In the genomic region with DNA sequence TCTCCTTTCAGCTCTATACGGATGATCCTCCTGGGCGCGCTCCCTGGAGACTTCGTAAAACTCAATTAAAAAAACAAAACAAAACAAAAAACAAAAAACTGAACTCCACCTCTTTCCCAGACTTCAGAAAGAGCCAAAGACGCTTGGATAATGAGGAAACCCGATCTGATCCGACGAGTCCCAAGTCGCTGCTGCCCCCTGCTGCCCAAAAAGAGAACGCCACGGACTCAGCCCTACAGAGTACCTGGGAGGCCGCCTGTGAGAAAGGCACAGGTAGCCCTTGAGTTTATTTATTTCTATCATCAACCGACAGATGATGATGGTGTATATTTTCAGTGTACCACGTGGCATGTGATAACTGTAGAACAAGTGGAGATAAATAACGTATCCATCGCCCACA, we compare ENCODE assay signal across 8 mouse cellular contexts. TPM values are rescaled to one million over a fixed set of nuclear protein-coding genes. Genes with fewer than 3 reads are reported as not detected.
DNase-seq lines count a peak whose midpoint lies in the region; ATAC-seq and TF ChIP-seq lines count a peak whose summit lies in the region.

No protein-coding gene starts in this region.

- H3K36me3 ChIP-seq in heart, embryonic 12.5 days: no peaks in the 10 kb centered on the region
- H3K36me3 ChIP-seq in kidney, postnatal 0 days (ENCODE audit: insufficient read depth, low read length): no peaks in the 10 kb centered on the region
- H3K36me3 ChIP-seq in liver, embryonic 11.5 days (ENCODE audit: control insufficient read depth, insufficient read depth, low read length): no peaks in the 10 kb centered on the region
- H3K36me3 ChIP-seq in neural tube, embryonic 11.5 days (ENCODE audit: control insufficient read depth, insufficient read depth, low read length): no peaks in the 10 kb centered on the region

- peak; percentile 71 for TF ChIP-seq CTCF in embryonic fibroblast, embryonic 13.5 days (IDR thresholded peaks at IDR 0.05; ENCODE audit: borderline replicate concordance, insufficient read depth, low read length)
- TF ChIP-seq CTCF in kidney, postnatal 0 days (IDR thresholded peaks at IDR 0.05; ENCODE audit: low read depth): peak; percentile 86

- WGBS in heart, embryonic 12.5 days: 7% methylated on average over 16 of the region's 16 CpGs
- 4% methylated on average over 16 of the region's 16 CpGs for WGBS in kidney, postnatal 0 days
- WGBS in liver, embryonic 11.5 days: 5% methylated on average over 16 of the region's 16 CpGs
- WGBS in neural tube, embryonic 11.5 days: 5% methylated on average over 16 of the region's 16 CpGs

- H3K27me3 ChIP-seq in heart, embryonic 12.5 days (replicated peaks): peaks cover 73% of the 10 kb centered on the region
- 0 out of 2 replicates have a peak, but pooled peaks cover 5% of the 10 kb centered on the region for H3K27me3 ChIP-seq in kidney, postnatal 0 days (ENCODE audit: insufficient read depth, low read length)
- peaks cover 33% of the 10 kb centered on the region for H3K27me3 ChIP-seq in liver, embryonic 11.5 days (replicated peaks; ENCODE audit: control insufficient read depth, insufficient read depth, low read length)
- no peaks in the 10 kb centered on the region; the same call in 1 of the 2 replicates for H3K27me3 ChIP-seq in neural tube, embryonic 11.5 days (ENCODE audit: control insufficient read depth, insufficient read depth, low read length)

- H3K4me2 ChIP-seq in heart, embryonic 12.5 days: peak overlapping the region; percentile 43; the same call in 1 of the 2 replicates
- peak overlapping the region; percentile 39; the same call in 1 of the 2 replicates for H3K4me2 ChIP-seq in kidney, postnatal 0 days (ENCODE audit: low read length)
- H3K4me2 ChIP-seq in liver, embryonic 11.5 days: no peak overlapping the region
- no peak overlapping the region for H3K4me2 ChIP-seq in neural tube, embryonic 11.5 days (ENCODE audit: low read depth)

- H3K9me3 ChIP-seq in heart, embryonic 12.5 days (replicated peaks): no peaks in the 10 kb centered on the region
- H3K9me3 ChIP-seq in kidney, postnatal 0 days (replicated peaks; ENCODE audit: low read length): no peaks in the 10 kb centered on the region
- H3K9me3 ChIP-seq in liver, embryonic 11.5 days (ENCODE audit: control insufficient read depth, low read length): no peaks in the 10 kb centered on the region
- no peaks in the 10 kb centered on the region for H3K9me3 ChIP-seq in neural tube, embryonic 11.5 days (ENCODE audit: control insufficient read depth, low read length)

- no peak overlapping the region for H3K27ac ChIP-seq in embryonic fibroblast, embryonic 13.5 days (ENCODE audit: insufficient read depth, low read length)
- no peak overlapping the region for H3K27ac ChIP-seq in heart, embryonic 12.5 days (ENCODE audit: poor library complexity, severe bottlenecking)
- no peak overlapping the region for H3K27ac ChIP-seq in kidney, postnatal 0 days
- H3K27ac ChIP-seq in liver, embryonic 11.5 days (ENCODE audit: low read depth, low read length): no peak overlapping the region
- H3K27ac ChIP-seq in neural tube, embryonic 11.5 days (ENCODE audit: low read depth, low read length): no peak overlapping the region

- no peaks in the 10 kb centered on the region for H3K4me1 ChIP-seq in embryonic fibroblast, embryonic 13.5 days (ENCODE audit: control insufficient read depth, insufficient read depth, low read length)
- 0 out of 2 replicates have a peak, but pooled peaks cover 8% of the 10 kb centered on the region for H3K4me1 ChIP-seq in heart, embryonic 12.5 days (replicated peaks)
- no peaks in the 10 kb centered on the region for H3K4me1 ChIP-seq in kidney, postnatal 0 days (replicated peaks; ENCODE audit: insufficient read depth, low read length)
- H3K4me1 ChIP-seq in liver, embryonic 11.5 days (replicated peaks; ENCODE audit: control insufficient read depth, insufficient read depth, low read length): no peaks in the 10 kb centered on the region
- no peaks in the 10 kb centered on the region for H3K4me1 ChIP-seq in neural tube, embryonic 11.5 days (ENCODE audit: control insufficient read depth, insufficient read depth, low read length)

- no peak overlapping the region for H3K9ac ChIP-seq in heart, embryonic 12.5 days
- H3K9ac ChIP-seq in kidney, postnatal 0 days (ENCODE audit: low read depth, low read length): 0 out of 2 replicates have a peak overlapping the region, but pooled peaks have one; percentile 14
- H3K9ac ChIP-seq in liver, embryonic 11.5 days (ENCODE audit: low read depth, low read length): no peak overlapping the region
- H3K9ac ChIP-seq in neural tube, embryonic 11.5 days (ENCODE audit: low read length): no peak overlapping the region

- peak; percentile 82 to 84 for DNase-seq in B cell, adult 2 months
- DNase-seq in adrenal gland, postnatal 36 days: peak; percentile 81 to 85
- peak; percentile 82 for DNase-seq in kidney, postnatal 0 days (ENCODE audit: low spot score)
- peak; percentile 66 for DNase-seq in liver, embryonic 11.5 days (ENCODE audit: low spot score)
- peak; percentile 84 for DNase-seq in neural tube, embryonic 11.5 days (ENCODE audit: low spot score)
- DNase-seq in telencephalon, adult 2 months (ENCODE audit: low read depth, low spot score): peak; percentile 24

- ATAC-seq in heart, embryonic 12.5 days (ENCODE audit: insufficient number of reproducible peaks, low FRiP score): no peak
- 0 out of 2 replicates have a peak, but pooled peaks have one; percentile 29 for ATAC-seq in kidney, postnatal 0 days (replicated peaks; ENCODE audit: low FRiP score, low read depth)
- ATAC-seq in liver, embryonic 11.5 days (replicated peaks; ENCODE audit: low FRiP score): no peak
- ATAC-seq in neural tube, embryonic 11.5 days (ENCODE audit: insufficient read depth, low FRiP score, low TSS enrichment): no peak

- TF ChIP-seq POLR2A in embryonic fibroblast, embryonic 13.5 days (IDR thresholded peaks at IDR 0.05; ENCODE audit: low read depth, low read length): no peak

- no peak overlapping the region for H3K4me3 ChIP-seq in embryonic fibroblast, embryonic 13.5 days (ENCODE audit: insufficient read depth, low read length)
- no peak overlapping the region for H3K4me3 ChIP-seq in heart, embryonic 12.5 days
- H3K4me3 ChIP-seq in kidney, postnatal 0 days (replicated peaks; ENCODE audit: low read depth, low read length): no peak overlapping the region
- H3K4me3 ChIP-seq in liver, embryonic 11.5 days (ENCODE audit: low read depth, low read length): no peak overlapping the region
- no peak overlapping the region for H3K4me3 ChIP-seq in neural tube, embryonic 11.5 days (ENCODE audit: low read depth, low read length)

RNA-seq across cellular contexts. Expression of gene Rplp1, which starts 14.5 kb away (rescaled TPM):
- total RNA-seq in adrenal gland, postnatal 36 days (2021): 1,000 to 10,000 TPM; 2,143 to 2,265 TPM
- polyA plus RNA-seq in embryonic fibroblast, embryonic 13.5 days (2011; ENCODE audit: insufficient read length, low read depth, missing spikeins): 3,879 and 4,235 TPM in 2 replicates
- 714 and 736 TPM in 2 replicates for polyA plus RNA-seq in heart, embryonic 12.5 days (2016; fragmentation: Nextera tagmentation; extraction: Ambion mirVana)
- polyA plus RNA-seq in kidney, postnatal 0 days (2015; fragmentation: Nextera tagmentation; extraction: Ambion mirVana): 1,461 and 1,709 TPM in 2 replicates
- polyA plus RNA-seq in liver, embryonic 11.5 days (2014; fragmentation: Nextera tagmentation; extraction: Ambion mirVana): 1,876 and 2,139 TPM in 2 replicates
- polyA plus RNA-seq in neural tube, embryonic 11.5 days (2014; fragmentation: Nextera tagmentation; extraction: Ambion mirVana): 1,074 and 1,150 TPM in 2 replicates

RNA-seq across cellular contexts. Expression of gene Kif23, which starts 46.8 kb away (rescaled TPM):
- total RNA-seq in adrenal gland, postnatal 36 days (2021): 1 to 10 TPM; 5.5 to 8.5 TPM
- polyA plus RNA-seq in embryonic fibroblast, embryonic 13.5 days (2011; ENCODE audit: insufficient read length, low read depth, missing spikeins): 54.7 and 91.4 TPM in 2 replicates
- 83.9 and 97.4 TPM in 2 replicates for polyA plus RNA-seq in heart, embryonic 12.5 days (2016; fragmentation: Nextera tagmentation; extraction: Ambion mirVana)
- polyA plus RNA-seq in kidney, postnatal 0 days (2015; fragmentation: Nextera tagmentation; extraction: Ambion mirVana): 40.1 and 51.2 TPM in 2 replicates
- 85.1 and 93.8 TPM in 2 replicates for polyA plus RNA-seq in liver, embryonic 11.5 days (2014; fragmentation: Nextera tagmentation; extraction: Ambion mirVana)
- 95.4 and 106 TPM in 2 replicates for polyA plus RNA-seq in neural tube, embryonic 11.5 days (2014; fragmentation: Nextera tagmentation; extraction: Ambion mirVana)

Comparison
In these comparisons a context has a peak if more than half of its experiments do, and no peak if none do; other contexts are left out.
1. DNase-seq: peak in every context shown above with its lines; median percentile 84 in neural tube, embryonic 11.5 days; 83 in B cell, adult 2 months; 83 in adrenal gland, postnatal 36 days; 82 in kidney, postnatal 0 days; 66 in liver, embryonic 11.5 days; 24 in telencephalon, adult 2 months.
2. H3K4me2 ChIP-seq: peak in heart, embryonic 12.5 days (single experiment) and kidney, postnatal 0 days (single experiment); none in liver, embryonic 11.5 days (single experiment) and neural tube, embryonic 11.5 days (single experiment).